Mouse (Mus musculus) gonadal fat pad, adult 2 months (tissue): Measurements from ENCODE around the gene Chmp1a. TPM values are rescaled to one million over a fixed set of nuclear protein-coding genes. Genes with fewer than 3 reads are reported as not detected.

ENCODE experiments used
- DNase-seq: peaks from one replicate; pipeline ENCODE4 v3.0.0-alpha.2; 2012; ENCODE audit warnings: low read depth
- polyA plus RNA-seq: library from polyadenylated mRNA; depleted of rRNA; stranded (reverse); fragments of >200 nt; gene quantifications from 2 replicates; pipeline ENCODE4 v1.2.3, GENCODE M21; 2012; rRNA removed

Gene Chmp1a
- polyA plus RNA-seq, 1 experiment: 136 TPM

- DNase-seq: no peak
These were observed 57.4 kb downstream of the Chmp1a start for GRCm38 (mm10) chr8:123155177-123155576.

Other genes with a start within 250 kb of the Chmp1a start
- gene Ankrd11, start 170.5 kb downstream of the Chmp1a start, polyA plus RNA-seq: 48.7 and 53.0 TPM in 2 replicates
- gene Spg7, start 149.8 kb downstream of the Chmp1a start, polyA plus RNA-seq: 113 and 128 TPM in 2 replicates
- gene Rpl13, start 110.4 kb downstream of the Chmp1a start, polyA plus RNA-seq: 1,855 and 2,227 TPM in 2 replicates
- gene Cpne7, start 95.4 kb downstream of the Chmp1a start, polyA plus RNA-seq: 3.7 and 6.1 TPM in 2 replicates
- 73.5 and 81.9 TPM in 2 replicates for gene Sult5a1, start 54.4 kb downstream of the Chmp1a start, polyA plus RNA-seq
- gene Dpep1, start 26.5 kb downstream of the Chmp1a start, polyA plus RNA-seq: 94.5 and 111 TPM in 2 replicates
- 3.4 and 6.6 TPM in 2 replicates for gene Spata33, start 69 bp upstream of the Chmp1a start, polyA plus RNA-seq
- 58.8 and 64.5 TPM in 2 replicates for gene Cdk10, start 12.1 kb upstream of the Chmp1a start, polyA plus RNA-seq
- gene Spata2l, start 23.5 kb upstream of the Chmp1a start, polyA plus RNA-seq: 13.3 and 17.4 TPM in 2 replicates
- 30.5 and 35.1 TPM in 2 replicates for gene Zfp276, start 41.4 kb upstream of the Chmp1a start, polyA plus RNA-seq
- gene Vps9d1, start 41.6 kb upstream of the Chmp1a start, polyA plus RNA-seq: 54.0 and 57.9 TPM in 2 replicates
- 81.8 and 123 TPM in 2 replicates for gene Fanca, start 105.8 kb upstream of the Chmp1a start, polyA plus RNA-seq
- 2.6 and 2.7 TPM in 2 replicates for gene Spire2, start 120.0 kb upstream of the Chmp1a start, polyA plus RNA-seq
- gene Tcf25, start 161.0 kb upstream of the Chmp1a start, polyA plus RNA-seq: 207 and 223 TPM in 2 replicates
- gene Mc1r, start 194.3 kb upstream of the Chmp1a start, polyA plus RNA-seq: not detected in 2 replicates
- 0.42 and 0.97 TPM in 2 replicates for gene Tubb3, start 198.7 kb upstream of the Chmp1a start, polyA plus RNA-seq
- gene Def8, start 210.8 kb upstream of the Chmp1a start, polyA plus RNA-seq: 42.0 and 45.1 TPM in 2 replicates